ENCODE assay signal across 17 mouse cellular contexts in genomic region chr14:45140344-45141080, GRCm38 (mm10).
DNase-seq lines count a peak whose midpoint lies in the region; ATAC-seq lines count a peak whose summit lies in the region.
"Had no signal": no experiment of that assay in that cellular context is flagged by ENCODE, and none has a peak within 500 bp of the region (broad histone marks: within the 10 kb centered on the region; RNA-seq: fewer than 3 reads in every experiment).

No protein-coding gene starts in this region.

- peaks cover 9% of the 10 kb centered on the region; the same call in 1 of the 2 replicates for H3K36me3 ChIP-seq in forebrain, embryonic 14.5 days (ENCODE audit: control insufficient read depth, insufficient read depth, low read length)
- peaks cover 2% of the 10 kb centered on the region; the same call in 1 of the 2 replicates for H3K36me3 ChIP-seq in forebrain, embryonic 10.5 days (replicated peaks)
- H3K36me3 ChIP-seq: G1E; heart, embryonic 15.5 days had no signal

- no peak overlapping the region for H3K27ac ChIP-seq in forebrain, embryonic 14.5 days (ENCODE audit: low read depth, low read length)
- no peak overlapping the region for H3K27ac ChIP-seq in forebrain, embryonic 10.5 days
- H3K27ac ChIP-seq: heart, embryonic 15.5 days; hindbrain, embryonic 14.5 days; macrophage had no signal

- peak; percentile 70 for DNase-seq in forebrain, embryonic 14.5 days (ENCODE audit: low spot score)
- DNase-seq in forebrain, embryonic 10.5 days (ENCODE audit: extremely low spot score, low spot score) = no peak
- peak; percentile 9 to 40 for DNase-seq in left cerebral cortex, postnatal 10 days (ENCODE audit: extremely low spot score in 1 of 2, low spot score in 2 of 2)
- no peak for DNase-seq in left cerebral cortex, adult 11 months (ENCODE audit: low spot score)
- DNase-seq in right cerebral cortex, postnatal 4 days = peak; percentile 42
- no peak for DNase-seq in right cerebral cortex, adult 18-20 months
- DNase-seq in thymus, postnatal 0 days (ENCODE audit: low spot score) = no peak
- DNase-seq in thymus, postnatal 36 days = no peak
- DNase-seq: cerebellum, adult 2 months; kidney, adult 8-10 months; liver; thymus, adult 18-20 months had no signal

- H3K4me2 ChIP-seq in forebrain, embryonic 14.5 days (ENCODE audit: low read length) = no peak overlapping the region
- H3K4me2 ChIP-seq: heart, embryonic 15.5 days; hindbrain, embryonic 14.5 days had no signal

- no peak overlapping the region for H3K4me3 ChIP-seq in forebrain, embryonic 14.5 days (ENCODE audit: low read depth, low read length)
- no peak overlapping the region for H3K4me3 ChIP-seq in forebrain, embryonic 10.5 days
- H3K4me3 ChIP-seq: heart, embryonic 15.5 days had no signal

- H3K4me1 ChIP-seq in forebrain, embryonic 14.5 days (ENCODE audit: control insufficient read depth, insufficient read depth, low read length) = no peaks in the 10 kb centered on the region
- no peaks in the 10 kb centered on the region for H3K4me1 ChIP-seq in forebrain, embryonic 10.5 days

- WGBS in forebrain, embryonic 14.5 days = 68% methylated on average over 17 of the region's 17 CpGs
- WGBS in forebrain, embryonic 10.5 days = 88% methylated on average over 17 of the region's 17 CpGs

- H3K9me3 ChIP-seq in forebrain, embryonic 14.5 days (replicated peaks; ENCODE audit: control insufficient read depth, low read length) = no peaks in the 10 kb centered on the region
- H3K9me3 ChIP-seq in forebrain, embryonic 10.5 days = no peaks in the 10 kb centered on the region
- H3K9me3 ChIP-seq: G1E; heart, embryonic 15.5 days had no signal

- H3K9ac ChIP-seq in forebrain, embryonic 14.5 days (ENCODE audit: low read length) = no peak overlapping the region
- H3K9ac ChIP-seq: heart, embryonic 15.5 days; hindbrain, embryonic 14.5 days had no signal

- intact Hi-C loops in left cerebral cortex, postnatal 10 days (cut with DNase I) = loop anchor here (5.0 to 10.0 kb wide), 2 partner anchors 86 to 288 kb away; no protein-coding TSS in a partner anchor

- no peaks in the 10 kb centered on the region for H3K27me3 ChIP-seq in forebrain, embryonic 14.5 days (replicated peaks; ENCODE audit: control insufficient read depth, insufficient read depth, low read length)
- H3K27me3 ChIP-seq in forebrain, embryonic 10.5 days (ENCODE audit: poor library complexity, severe bottlenecking) = no peaks in the 10 kb centered on the region
- H3K27me3 ChIP-seq: heart, embryonic 15.5 days had no signal

- ATAC-seq in forebrain, embryonic 14.5 days = peak; percentile 70
- ATAC-seq: midbrain, embryonic 16.5 days had no signal

Comparison
In these comparisons a context has a peak if more than half of its experiments do, and no peak if none do; other contexts are left out.
1. DNase-seq: peak in forebrain, embryonic 14.5 days (single experiment), left cerebral cortex, postnatal 10 days (2 of 2) and right cerebral cortex, postnatal 4 days (single experiment); none in forebrain, embryonic 10.5 days (single experiment), left cerebral cortex, adult 11 months (single experiment), right cerebral cortex, adult 18-20 months (single experiment), thymus, postnatal 0 days (single experiment) and thymus, postnatal 36 days (0 of 2).